Mouse (Mus musculus) neural tube, embryonic 11.5 days (tissue): ENCODE results near the gene Tnk2. TPM values are rescaled to one million over a fixed set of nuclear protein-coding genes. Genes with fewer than 3 reads are reported as not detected.

Experiments used
- ATAC-seq: fragments of 200-750 bp; cut with Nextera tagmentation; 2 replicates; pipeline ENCODE4 v1.8.0; 2017; ENCODE audit warnings: moderate number of reproducible peaks, mild to moderate bottlenecking, moderate TSS enrichment, moderate library complexity; ENCODE audit not compliant: insufficient read depth, low FRiP score, low TSS enrichment
- DNase-seq: peaks from one replicate; pipeline ENCODE4 v3.0.0-alpha.2; 2015; ENCODE audit warnings: low spot score
- H3K27ac ChIP-seq: fragments of 300-500 bp; sonication (generic); 2 replicates; pipeline ENCODE4 v1.5.1; 2014; ENCODE audit warnings: low read depth, mild to moderate bottlenecking, low read length
- H3K27me3 ChIP-seq: fragments of 300-500 bp; sonication (generic); 2 replicates; pipeline ENCODE4 v1.6.1; 2014; ENCODE audit warnings: mild to moderate bottlenecking, low read length, mixed read lengths; ENCODE audit not compliant: control insufficient read depth, insufficient read depth
- H3K36me3 ChIP-seq: fragments of 300-500 bp; sonication (generic); 2 replicates; pipeline ENCODE4 v1.6.1; 2014; ENCODE audit warnings: mild to moderate bottlenecking, low read length, moderate library complexity, mixed read lengths; ENCODE audit not compliant: control insufficient read depth, insufficient read depth
- H3K4me1 ChIP-seq: fragments of 300-500 bp; sonication (generic); 2 replicates; pipeline ENCODE4 v1.6.1; 2014; ENCODE audit warnings: low read length, mixed read lengths; ENCODE audit not compliant: control insufficient read depth, insufficient read depth
- H3K4me2 ChIP-seq: fragments of 300-500 bp; sonication (generic); 2 replicates; pipeline ENCODE4 v1.6.1; 2014; ENCODE audit warnings: low read depth, mild to moderate bottlenecking, moderate library complexity
- H3K4me3 ChIP-seq: fragments of 300-500 bp; sonication (generic); 2 replicates; pipeline ENCODE4 v1.5.1; 2014; ENCODE audit warnings: low read depth, low read length
- H3K9ac ChIP-seq: fragments of 300-500 bp; sonication (generic); 2 replicates; pipeline ENCODE4 v1.6.1; 2014; ENCODE audit warnings: mild to moderate bottlenecking, low read length
- H3K9me3 ChIP-seq: fragments of 300-500 bp; sonication (generic); 2 replicates; pipeline ENCODE4 v1.6.1; 2016; ENCODE audit warnings: low read length; ENCODE audit not compliant: control insufficient read depth
- WGBS: fragments of 180-500 bp; shearing (Covaris S2); extraction: QIAGEN DNeasy Blood & Tissue Kit; methylation state at CpG from one replicate; pipeline ENCODE4 v1.1.7; 2014; 5-methylcytosine and 5-hydroxymethylcytosine counted together
- polyA plus RNA-seq: library from polyadenylated mRNA; unstranded; fragments of >200 nt; fragmentation: Nextera tagmentation; extraction: Ambion mirVana; gene quantifications from 2 replicates; pipeline ENCODE4 v1.2.1, GENCODE M21; 2014

Gene Tnk2
- polyA plus RNA-seq, 1 experiment from 2014 or later, result 7.0 TPM

GRCm38 (mm10) chr16:32650461-32650860 lies 6.8 kb downstream of the Tnk2 start:
- H3K4me3 ChIP-seq, result no peak overlapping the region
- no peak for ATAC-seq
- H3K27ac ChIP-seq, result no peak overlapping the region
- H3K4me1 ChIP-seq, result peaks cover 7% of the 10 kb centered on the region
- no peak overlapping the region for H3K9ac ChIP-seq
- H3K9me3 ChIP-seq, result no peaks in the 10 kb centered on the region
- no peak for DNase-seq
- no peaks in the 10 kb centered on the region for H3K36me3 ChIP-seq
- H3K4me2 ChIP-seq, result no peak overlapping the region
- H3K27me3 ChIP-seq, result no peaks in the 10 kb centered on the region

GRCm38 (mm10) chr16:32650974-32651618 lies 7.4 kb downstream of the Tnk2 start:
- no peaks in the 10 kb centered on the region for H3K36me3 ChIP-seq
- no peak overlapping the region for H3K27ac ChIP-seq
- 83% methylated on average over 5 of the region's 5 CpGs for WGBS
- ATAC-seq (no peak), DNase-seq (no peak)
- H3K4me2 ChIP-seq, result no peak overlapping the region
- no peaks in the 10 kb centered on the region for H3K27me3 ChIP-seq
- H3K4me3 ChIP-seq, result no peak overlapping the region
- H3K9me3 ChIP-seq, result no peaks in the 10 kb centered on the region
- H3K9ac ChIP-seq, result no peak overlapping the region
- peaks cover under 1% of the 10 kb centered on the region for H3K4me1 ChIP-seq

GRCm38 (mm10) chr16:32654071-32654733 lies 10.5 kb downstream of the Tnk2 start:
- Histone ChIP-seq H3K4me3 (no peak overlapping the region), H3K36me3 (no peaks in the 10 kb centered on the region), H3K27me3 (no peaks in the 10 kb centered on the region), H3K9me3 (no peaks in the 10 kb centered on the region), H3K4me2 (no peak overlapping the region), H3K27ac (no peak overlapping the region), H3K4me1 (peaks cover 3% of the 10 kb centered on the region; the same call in 1 of the 2 replicates), H3K9ac (no peak overlapping the region)
- 79% methylated on average over 6 of the region's 6 CpGs for WGBS
- DNase-seq, result no peak
- no peak for ATAC-seq

GRCm38 (mm10) chr16:32655534-32655933 lies 11.9 kb downstream of the Tnk2 start:
- no peak overlapping the region for H3K4me3 ChIP-seq
- DNase-seq, result no peak
- no peaks in the 10 kb centered on the region for H3K36me3 ChIP-seq
- no peaks in the 10 kb centered on the region for H3K9me3 ChIP-seq
- WGBS, result 90% methylated on average over 4 of the region's 4 CpGs
- H3K4me1 ChIP-seq, result peaks cover 6% of the 10 kb centered on the region
- H3K27me3 ChIP-seq, result no peaks in the 10 kb centered on the region
- ATAC-seq, result no peak
- no peak overlapping the region for H3K27ac ChIP-seq
- H3K9ac ChIP-seq, result no peak overlapping the region
- no peak overlapping the region for H3K4me2 ChIP-seq

- ATAC-seq, result no peak
- DNase-seq, result no peak
- Histone ChIP-seq H3K36me3 (no peaks in the 10 kb centered on the region), H3K4me1 (peaks cover 13% of the 10 kb centered on the region), H3K9ac (no peak overlapping the region), H3K4me3 (no peak overlapping the region), H3K9me3 (no peaks in the 10 kb centered on the region), H3K4me2 (no peak overlapping the region), H3K27ac (no peak overlapping the region), H3K27me3 (no peaks in the 10 kb centered on the region)
- WGBS, result 85% methylated on average over 8 of the region's 8 CpGs
Measured at GRCm38 (mm10) chr16:32656321-32656720, 12.6 kb downstream of the Tnk2 start.

- ATAC-seq (no peak), DNase-seq (no peak)
- Histone ChIP-seq H3K4me3 (no peak overlapping the region), H3K36me3 (no peaks in the 10 kb centered on the region), H3K4me1 (peaks cover 17% of the 10 kb centered on the region), H3K4me2 (no peak overlapping the region), H3K27me3 (no peaks in the 10 kb centered on the region), H3K9me3 (no peaks in the 10 kb centered on the region), H3K9ac (no peak overlapping the region), H3K27ac (no peak overlapping the region)
- 86% methylated on average over 8 of the region's 8 CpGs for WGBS
Measured at GRCm38 (mm10) chr16:32656794-32657193, 13.1 kb downstream of the Tnk2 start.

GRCm38 (mm10) chr16:32657498-32658250 lies 14.0 kb downstream of the Tnk2 start:
- 88% methylated on average over 16 of the region's 16 CpGs for WGBS
- Histone ChIP-seq H3K4me3 (no peak overlapping the region), H3K4me1 (peaks cover 17% of the 10 kb centered on the region), H3K9me3 (no peaks in the 10 kb centered on the region), H3K27me3 (no peaks in the 10 kb centered on the region), H3K27ac (no peak overlapping the region), H3K4me2 (no peak overlapping the region), H3K36me3 (no peaks in the 10 kb centered on the region), H3K9ac (no peak overlapping the region)
- DNase-seq (no peak), ATAC-seq (no peak)

GRCm38 (mm10) chr16:32658743-32659171 lies 15.1 kb downstream of the Tnk2 start:
- Histone ChIP-seq H3K9me3 (no peaks in the 10 kb centered on the region), H3K4me2 (peak overlapping the region; percentile 61), H3K27ac (0 out of 2 replicates have a peak overlapping the region, but pooled peaks have one; percentile 20), H3K9ac (peak overlapping the region; percentile 50), H3K4me3 (peak overlapping the region; percentile 33), H3K27me3 (no peaks in the 10 kb centered on the region), H3K4me1 (peaks cover 21% of the 10 kb centered on the region), H3K36me3 (no peaks in the 10 kb centered on the region)
- 3% methylated on average over 8 of the region's 21 CpGs for WGBS
- no peak for DNase-seq
- ATAC-seq, result no peak
